Mouse (Mus musculus): ENCODE data around the gene Grin3a.

Grin3a gene

DNA sequence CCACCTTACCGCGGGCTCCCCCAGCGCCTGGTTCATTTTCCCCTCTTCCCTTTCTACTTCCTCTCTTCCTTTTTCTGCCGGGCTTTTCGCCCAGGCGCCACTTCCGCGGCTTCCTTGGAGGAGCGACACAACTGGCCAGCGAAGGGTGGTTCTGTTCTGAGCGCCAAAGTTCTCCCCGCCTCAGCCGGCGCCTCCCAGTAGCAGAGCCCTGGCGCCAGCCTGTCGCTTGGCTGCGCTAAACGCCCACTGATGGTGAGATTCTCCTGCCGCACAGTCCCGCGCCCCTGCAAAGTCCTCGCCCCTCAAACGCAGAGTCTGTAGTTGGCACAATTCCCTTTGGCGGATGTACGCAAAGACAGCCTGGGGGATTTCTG, at the start of gene Grin3a:
Grin3a (minus strand) TSS at position 133 of the 374 bp plus-strand sequence.
- DNase-seq: peak in 1 of 2 experiments; percentile 11

DNA sequence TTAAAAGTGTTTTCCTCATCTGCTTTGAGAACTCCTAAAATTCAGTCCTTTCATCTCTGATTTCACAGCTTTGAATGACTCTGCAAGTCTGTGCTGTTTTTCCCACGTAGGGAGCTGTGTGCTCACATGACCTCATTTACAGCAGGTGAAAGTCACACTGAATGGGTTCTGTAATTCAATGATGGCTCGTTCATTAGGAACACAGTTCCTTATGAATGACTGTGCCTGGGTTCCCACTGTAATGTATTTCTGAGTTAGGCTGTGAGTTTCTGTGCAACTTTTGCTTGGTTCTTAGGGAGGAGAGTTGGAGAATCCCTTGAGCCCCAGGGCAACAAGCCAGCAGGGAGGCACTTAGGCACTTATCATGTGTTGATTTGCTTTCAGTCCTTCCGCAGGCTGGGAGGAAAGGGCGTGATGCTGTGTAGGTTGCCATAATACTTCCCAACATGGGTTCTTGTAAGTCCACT, 46.3 kb upstream of the Grin3a start:
- peak; percentile 13 to 32 for DNase-seq

DNA sequence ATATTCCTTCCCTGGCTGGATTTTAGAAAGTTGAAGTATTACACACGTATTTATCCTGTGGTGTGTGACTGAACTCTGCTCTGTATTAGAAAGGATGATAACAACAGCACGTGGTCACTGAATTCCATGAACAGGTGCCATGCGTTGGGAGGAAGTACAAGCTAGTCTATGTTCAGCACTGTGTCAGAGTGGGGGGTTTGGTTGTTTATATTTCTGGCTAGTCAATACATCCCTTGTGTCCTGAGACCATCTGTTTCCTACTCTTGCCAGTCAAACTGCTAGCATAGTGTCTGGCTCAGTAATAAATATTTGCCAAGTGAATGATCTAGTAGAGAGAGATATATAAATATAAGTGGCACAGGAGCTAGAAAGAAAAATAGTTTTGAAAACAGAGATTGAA, 31.5 kb upstream of the Grin3a start:
- DNase-seq: no peak

DNA sequence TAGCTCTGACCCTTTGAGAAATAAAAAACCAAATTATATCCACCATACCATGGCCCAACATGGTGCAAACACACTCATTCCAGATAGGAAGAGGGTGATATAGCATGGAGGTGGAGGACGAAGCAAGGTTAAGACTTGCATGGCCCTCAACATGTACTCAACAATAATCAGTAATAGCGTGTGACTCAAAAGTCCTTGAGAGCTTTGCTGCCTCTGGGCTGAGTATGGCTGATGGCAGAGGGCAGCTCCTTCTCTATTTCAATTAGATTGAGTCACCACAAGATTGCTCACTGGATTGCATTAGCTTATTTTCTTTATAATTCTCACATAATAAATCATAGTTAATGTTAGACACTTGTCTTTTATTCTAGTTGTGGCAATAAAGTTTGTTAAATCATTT, 15.1 kb upstream of the Grin3a start:
- DNase-seq: no peak

DNA sequence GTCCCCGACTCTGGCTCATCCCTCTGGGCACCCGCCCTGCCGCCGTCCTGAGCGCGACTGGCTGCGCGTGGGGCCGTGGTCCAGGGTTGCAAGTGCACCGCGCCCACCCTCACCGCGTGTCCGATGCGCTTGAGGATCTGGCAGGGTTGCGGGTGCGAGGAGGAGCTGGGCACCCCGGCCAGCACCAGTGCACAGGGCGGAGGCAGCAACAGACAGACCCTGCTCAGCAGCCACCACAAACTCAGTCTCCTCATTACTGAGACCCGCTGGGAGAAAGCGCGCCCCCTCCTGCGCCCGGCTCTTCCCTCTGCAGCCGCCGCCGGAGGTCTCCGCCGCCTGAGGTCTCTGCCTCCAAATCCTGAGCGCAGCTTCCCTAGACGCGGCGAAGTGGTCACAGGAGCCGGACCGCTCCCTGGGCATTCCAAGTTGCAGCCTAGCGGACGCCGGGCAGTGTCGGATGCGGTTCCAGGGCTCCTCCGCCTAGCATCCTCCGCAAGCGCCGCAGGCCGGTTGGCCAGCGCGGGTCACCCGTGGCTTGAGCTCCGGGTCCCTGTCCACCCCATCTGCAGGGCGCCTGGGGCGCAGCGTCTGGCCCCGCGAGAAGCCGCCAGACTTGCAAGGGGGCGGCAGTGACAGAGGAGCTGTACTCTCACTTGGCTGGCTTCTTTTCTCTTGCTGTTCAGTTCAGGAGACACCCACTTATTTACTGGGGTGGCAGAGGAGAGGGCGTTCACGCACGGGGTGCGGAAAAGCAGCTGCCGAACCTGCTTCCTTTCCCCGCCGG, 524 bp downstream of the Grin3a start:
- no peak for DNase-seq

DNA sequence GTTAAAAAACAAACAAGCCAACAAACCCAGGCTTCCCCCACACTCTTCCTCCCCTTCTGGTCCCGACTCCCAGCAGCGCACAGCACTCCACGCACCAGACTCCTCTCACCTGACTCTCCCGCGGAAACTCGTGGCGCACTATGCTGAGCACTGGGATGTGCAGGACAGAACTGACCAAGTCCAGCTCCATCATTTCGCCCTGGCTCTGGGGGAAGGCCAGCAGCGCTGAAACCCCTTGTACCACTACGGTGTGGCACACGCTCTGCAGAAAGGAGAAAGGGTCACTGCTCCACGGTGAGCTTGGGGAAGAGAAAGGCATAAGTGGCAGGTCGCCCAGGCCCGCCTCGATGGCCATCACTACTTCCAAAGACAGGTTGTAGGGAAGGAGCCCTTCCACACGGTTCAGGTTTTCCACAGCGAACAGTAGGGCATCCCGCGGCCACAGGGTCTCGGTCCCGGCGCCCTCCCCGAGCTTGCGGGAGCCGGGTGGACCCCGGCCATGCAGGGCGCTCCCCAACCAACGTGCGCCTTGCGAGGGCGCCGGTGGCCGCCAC, 1.2 kb downstream of the Grin3a start:
- no peak for DNase-seq

GRCm38 (mm10) chr4:49843787-49844186, 1.8 kb downstream of the Grin3a start:
- no peak for DNase-seq

GRCm38 (mm10) chr4:49832035-49832434, 13.5 kb downstream of the Grin3a start:
- no peak for DNase-seq

DNA sequence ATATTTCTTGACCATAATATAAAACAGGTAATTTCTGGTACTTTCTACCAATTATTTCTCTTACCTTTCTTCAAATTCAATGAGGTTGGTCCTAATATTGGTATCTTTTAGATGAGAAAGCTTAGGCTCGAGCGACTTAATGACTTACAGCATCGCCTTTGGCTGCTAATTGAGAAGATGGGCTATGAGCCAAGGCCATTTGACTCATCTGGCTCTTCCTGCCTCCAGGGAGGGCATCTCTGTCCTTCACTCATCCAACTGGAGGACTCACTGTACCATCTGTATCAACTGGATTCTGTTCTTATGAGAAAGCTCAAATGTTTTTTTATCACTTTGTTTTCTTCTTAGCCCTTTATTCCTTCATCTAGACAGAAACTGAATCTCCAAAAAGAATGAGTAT, 31.7 kb downstream of the Grin3a start:
- no peak for DNase-seq

GRCm38 (mm10) chr4:49806791-49807190, 38.8 kb downstream of the Grin3a start:
- no peak for DNase-seq

DNA sequence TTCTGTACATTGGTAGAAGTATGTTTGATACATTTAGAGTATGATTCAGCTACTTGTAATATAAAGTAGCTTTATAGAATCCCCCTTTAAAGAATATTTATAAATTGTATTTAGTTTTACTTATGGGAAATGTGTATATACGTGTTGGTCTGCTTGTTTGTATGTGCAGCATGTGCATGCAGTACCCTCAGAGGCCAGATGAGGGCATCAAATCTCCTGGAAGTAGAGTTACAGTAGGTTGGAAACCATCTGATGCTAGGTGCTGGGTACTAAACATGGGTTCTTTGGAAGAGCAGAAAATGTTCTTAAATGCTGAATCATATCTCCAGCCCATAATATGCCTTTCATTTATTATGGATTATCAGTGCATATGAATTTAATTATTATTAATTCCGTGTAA, 46.2 kb downstream of the Grin3a start:
- no peak for DNase-seq

- no peak for DNase-seq
These were observed 56.6 kb downstream of the Grin3a start for GRCm38 (mm10) chr4:49788971-49789370.

DNA sequence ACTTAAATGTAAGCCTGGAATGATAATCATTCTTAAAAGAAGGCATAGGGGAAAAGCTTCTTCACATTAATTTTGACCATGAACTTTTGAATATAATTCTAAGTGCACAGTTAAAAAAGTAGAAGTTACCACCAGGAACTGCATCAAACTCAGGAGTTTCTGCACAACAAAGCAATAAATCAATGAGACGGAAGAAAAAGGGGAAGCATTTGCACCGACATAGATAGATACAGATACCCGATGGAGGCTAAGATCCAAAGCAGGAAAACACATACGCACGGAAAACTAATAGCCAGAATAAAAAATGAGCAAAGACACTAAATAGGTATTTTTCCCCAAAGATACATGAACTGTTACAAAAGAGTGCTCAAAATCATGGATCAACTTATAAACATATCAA, 102.7 kb downstream of the Grin3a start:
- no peak for DNase-seq

DNA sequence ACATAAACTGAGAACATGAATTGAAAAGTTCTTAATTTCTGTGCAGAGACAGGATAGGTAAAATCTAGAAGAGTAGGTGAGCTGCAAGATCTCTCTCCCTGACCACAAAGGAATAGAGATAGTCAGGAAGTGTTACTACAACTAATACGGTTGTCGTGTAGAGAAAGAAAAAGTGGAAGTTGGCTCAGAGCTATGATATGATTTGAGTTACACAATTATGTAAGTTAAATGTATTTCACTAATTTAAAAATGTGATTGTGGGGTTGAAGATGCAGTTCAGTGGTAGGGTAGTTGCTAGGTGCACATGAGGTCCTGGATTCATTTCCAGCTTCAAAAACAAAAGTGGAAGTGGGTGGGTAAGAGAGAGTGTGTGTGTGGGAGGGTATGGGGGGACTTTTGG, 103.6 kb downstream of the Grin3a start:
- DNase-seq: no peak

- DNase-seq: no peak
These were observed 104.5 kb downstream of the Grin3a start for GRCm38 (mm10) chr4:49740796-49741766.

GRCm38 (mm10) chr4:49739561-49739960, 106.0 kb downstream of the Grin3a start:
- DNase-seq: peak in 1 of 2 experiments; percentile 54

GRCm38 (mm10) chr4:49729326-49729725, 116.2 kb downstream of the Grin3a start:
- no peak for DNase-seq

DNA sequence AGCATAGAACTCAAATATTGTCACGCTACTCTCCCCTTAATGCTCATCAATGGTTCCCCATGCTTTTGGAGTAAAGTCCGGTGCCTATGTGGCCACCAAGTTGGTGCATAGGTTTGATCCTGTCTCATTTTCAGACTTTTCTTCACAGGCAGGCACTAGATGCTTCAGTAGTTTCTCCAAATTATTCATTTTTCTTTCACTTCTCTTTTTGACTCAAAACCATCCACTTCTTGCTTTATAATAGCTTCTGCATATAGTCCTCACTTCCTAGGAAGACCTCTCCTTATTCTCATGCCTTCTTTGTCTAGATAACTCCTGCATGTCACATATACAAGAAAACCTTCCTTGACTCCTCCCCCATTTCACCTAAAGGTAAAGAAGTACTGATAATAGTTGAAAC, 121.6 kb downstream of the Grin3a start:
- DNase-seq: no peak

DNA sequence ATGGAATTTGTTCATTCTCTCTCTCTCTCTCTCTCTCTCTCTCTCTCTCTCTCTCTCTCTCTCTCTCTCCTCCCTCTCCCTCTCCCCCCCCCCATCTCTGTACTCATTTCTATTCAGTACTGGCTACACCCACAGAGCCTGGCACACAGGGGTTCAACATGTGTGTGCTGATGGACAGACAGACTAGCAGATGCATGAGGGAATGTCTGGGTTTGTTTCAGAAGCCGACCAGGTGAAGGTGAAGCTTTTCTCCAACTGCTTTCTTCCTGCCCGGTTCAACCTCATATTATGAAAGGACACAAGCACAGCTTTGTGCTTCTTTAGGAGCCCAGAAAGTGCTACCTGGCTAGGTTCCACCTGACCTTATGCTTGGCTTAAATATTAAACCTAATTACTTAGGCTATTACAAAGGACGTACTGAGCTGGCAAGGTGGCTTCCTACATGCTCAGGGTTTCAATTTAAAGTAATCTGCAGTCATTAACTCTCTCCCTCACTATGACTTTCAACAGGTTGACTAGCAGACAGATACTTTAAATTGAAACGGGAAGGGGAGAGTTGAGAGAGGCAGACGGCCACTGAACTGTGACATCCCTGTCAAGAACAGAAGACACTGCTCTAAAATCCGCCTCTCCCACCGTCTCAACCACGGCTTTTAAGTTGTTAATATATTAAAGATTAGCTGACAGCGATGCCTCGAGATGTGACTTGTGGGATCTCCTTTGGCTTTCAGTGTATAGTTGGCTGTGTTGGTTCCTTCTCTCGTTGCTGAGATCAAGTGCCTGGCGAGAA, 153.9 kb downstream of the Grin3a start:
- peak; percentile 61 to 72 for DNase-seq

DNA sequence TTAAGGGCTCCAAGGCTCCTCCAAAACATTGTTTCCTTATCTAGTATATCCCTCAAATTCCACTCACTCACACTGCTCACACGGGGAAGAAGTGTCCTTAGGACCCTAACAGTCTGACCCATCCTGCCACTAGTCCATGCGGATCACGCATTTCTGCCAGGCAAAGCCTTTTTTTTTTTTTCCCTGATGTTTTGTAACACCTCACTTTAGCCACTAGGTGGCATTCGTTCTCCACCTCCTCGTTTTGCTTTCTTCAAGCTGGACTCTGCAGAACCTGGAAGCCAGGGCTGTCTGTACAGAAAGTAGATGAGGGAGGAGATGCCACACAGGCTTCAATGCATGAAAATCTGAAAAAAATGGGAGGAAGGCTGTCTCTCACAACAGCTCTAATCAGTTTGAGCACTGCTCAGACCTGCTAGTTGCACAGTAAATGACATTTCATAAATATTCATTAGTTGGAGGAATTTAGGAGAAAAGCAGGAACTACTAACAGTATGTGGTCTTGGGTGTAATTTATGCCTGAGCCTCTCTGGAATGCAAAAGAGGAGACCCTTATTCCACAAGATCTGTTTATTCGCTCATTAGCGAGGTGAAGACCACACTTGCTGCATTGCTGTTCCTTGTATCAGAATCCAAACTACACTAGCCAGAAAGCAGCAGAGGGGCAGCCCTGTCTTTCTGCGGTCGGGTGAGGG, 156.8 kb downstream of the Grin3a start:
- peak; percentile 27 to 33 for DNase-seq

GRCm38 (mm10) chr4:49681812-49682211, 163.7 kb downstream of the Grin3a start, which contains the start of gene Ppp3r2:
Ppp3r2 (minus strand) TSS chr4:49682024.
- DNase-seq: no peak

Measured in kidney, adult 8-10 months (tissue).